Mouse (Mus musculus): ENCODE measurements around the gene Ift172.
A peak's percentile ranks its signal among the peaks of the same experiment; 100 is the strongest.

Gene Ift172

DNA sequence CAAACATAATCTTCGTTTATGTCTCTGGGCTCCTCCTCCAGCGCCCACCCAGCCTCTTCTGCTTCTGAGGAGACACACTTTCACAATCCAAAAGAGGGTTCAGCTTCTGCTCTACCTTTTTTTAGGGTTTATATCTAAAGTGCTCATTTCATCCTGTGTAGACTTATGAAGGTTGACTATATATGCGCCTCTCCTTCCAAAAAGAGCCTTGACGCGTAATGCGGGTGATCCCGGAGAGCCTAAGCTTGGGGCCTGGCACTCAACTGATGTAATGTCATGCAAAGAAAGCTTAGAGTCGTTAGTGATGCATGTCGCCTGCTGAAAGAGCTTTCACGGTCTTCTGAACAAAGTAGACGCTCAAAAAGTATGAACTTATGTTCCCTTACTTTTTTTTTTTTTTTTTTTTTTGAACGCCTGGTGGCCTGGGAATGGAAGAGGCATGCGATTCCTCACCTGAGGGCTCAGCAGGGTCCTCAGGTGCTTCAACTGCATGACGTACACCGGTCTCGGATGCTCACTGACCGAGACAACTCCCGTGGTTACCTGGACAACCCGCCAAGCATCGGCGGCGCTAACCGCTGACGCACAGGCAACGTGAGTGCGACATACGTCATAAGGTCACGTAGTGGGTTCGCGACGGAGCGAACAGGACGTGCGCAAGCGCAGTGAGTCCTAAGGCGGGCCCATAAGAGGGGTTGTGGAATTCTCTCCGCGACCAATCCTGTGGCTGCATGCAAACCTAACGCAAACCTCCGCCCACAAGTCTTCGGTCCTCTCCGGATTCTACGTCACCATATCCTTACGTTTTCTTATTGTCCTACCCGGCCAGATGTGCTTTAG lies at the start of gene Ift172:
Ift172 (minus strand) TSS at position 596 of the 840 bp plus-strand sequence.
- DNase-seq (ENCODE audit: low read depth, low spot score): peak; percentile 100

- DNase-seq (ENCODE audit: low read depth, low spot score): peak; percentile 76
Observed at GRCm38 (mm10) chr5:31328255-31328654, 37.3 kb upstream of the Ift172 start.

DNA sequence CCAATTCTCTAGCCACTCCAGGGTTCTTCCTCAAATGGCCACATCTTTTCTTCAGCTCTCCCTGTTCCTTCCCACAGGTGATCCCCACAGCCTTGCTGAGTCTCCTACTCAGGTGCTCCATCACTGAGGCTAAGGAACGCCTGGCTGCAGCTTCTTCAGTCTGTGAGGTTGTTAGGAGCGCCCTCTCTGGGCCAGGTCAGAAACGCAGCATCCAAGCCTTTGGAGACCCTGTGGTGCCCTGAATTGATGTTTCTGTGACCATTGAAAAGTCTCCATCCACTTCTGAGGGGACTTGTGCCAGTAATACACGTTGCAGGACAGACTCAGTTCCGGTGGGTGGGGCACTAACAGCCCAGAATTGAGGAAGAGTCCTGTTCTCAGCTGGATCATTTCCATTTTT lies 35.9 kb upstream of the Ift172 start:
- DNase-seq (ENCODE audit: low read depth, low spot score): peak; percentile 17

- DNase-seq (ENCODE audit: low read depth, low spot score): no peak
Observed at GRCm38 (mm10) chr5:31324085-31324484, 33.2 kb upstream of the Ift172 start.

GRCm38 (mm10) chr5:31322776-31323175 lies 31.9 kb upstream of the Ift172 start:
- DNase-seq (ENCODE audit: low read depth, low spot score): no peak

- DNase-seq (ENCODE audit: low read depth, low spot score): no peak
Observed at GRCm38 (mm10) chr5:31312806-31313205, 21.9 kb upstream of the Ift172 start.

- peak; percentile 80 for DNase-seq (ENCODE audit: low read depth, low spot score)
Observed at GRCm38 (mm10) chr5:31303093-31303492, 12.2 kb upstream of the Ift172 start.

- DNase-seq (ENCODE audit: low read depth, low spot score): no peak
Observed at GRCm38 (mm10) chr5:31301866-31302265, 10.9 kb upstream of the Ift172 start.

GRCm38 (mm10) chr5:31298486-31298885 lies 7.6 kb upstream of the Ift172 start:
- DNase-seq (ENCODE audit: low read depth, low spot score): no peak

GRCm38 (mm10) chr5:31297981-31298380 lies 7.1 kb upstream of the Ift172 start:
- DNase-seq (ENCODE audit: low read depth, low spot score): no peak

- no peak for DNase-seq (ENCODE audit: low read depth, low spot score)
Observed at GRCm38 (mm10) chr5:31297047-31297757, 6.3 kb upstream of the Ift172 start, which contains the start of gene Gckr. Gckr (plus strand) TSS chr5:31297443.

GRCm38 (mm10) chr5:31295606-31296141 lies 4.8 kb upstream of the Ift172 start, which contains the start of gene Fndc4:
Fndc4 (minus strand) TSS chr5:31296080.
- DNase-seq (ENCODE audit: low read depth, low spot score): peak; percentile 81

DNA sequence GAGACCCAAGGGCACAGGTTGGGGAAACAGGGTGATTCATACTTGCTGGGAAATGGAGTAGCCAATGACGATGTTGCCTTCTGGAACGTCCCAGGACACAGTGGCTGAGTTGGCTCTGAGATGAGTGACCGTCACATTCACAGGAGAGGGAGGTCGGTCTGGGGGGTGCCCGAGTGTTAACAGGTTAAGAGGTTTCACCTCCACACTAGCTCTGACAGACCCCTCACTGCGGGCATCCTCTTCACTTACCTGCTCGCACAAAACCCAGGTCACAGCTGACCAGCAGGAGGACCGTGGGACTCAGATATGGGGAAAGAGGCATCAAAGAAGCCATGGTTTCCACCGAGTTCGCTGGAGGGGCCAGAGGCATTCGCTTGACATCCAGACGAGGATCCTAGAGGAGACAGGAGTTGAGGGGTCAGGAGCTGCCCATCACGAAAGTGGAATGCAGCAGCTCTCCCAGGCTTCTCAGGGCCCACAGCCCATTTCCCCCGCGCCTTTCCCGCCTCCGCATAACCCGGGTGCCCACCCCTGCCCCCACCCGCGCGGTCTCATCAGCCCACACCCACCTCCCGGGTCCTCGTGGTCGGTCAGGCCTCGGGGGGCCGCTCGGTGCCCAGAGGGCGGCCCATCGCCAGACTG lies 4.2 kb upstream of the Ift172 start:
- no peak for DNase-seq (ENCODE audit: low read depth, low spot score)

- DNase-seq (ENCODE audit: low read depth, low spot score): no peak
Observed at GRCm38 (mm10) chr5:31291361-31291688, 409 bp upstream of the Ift172 start.

DNA sequence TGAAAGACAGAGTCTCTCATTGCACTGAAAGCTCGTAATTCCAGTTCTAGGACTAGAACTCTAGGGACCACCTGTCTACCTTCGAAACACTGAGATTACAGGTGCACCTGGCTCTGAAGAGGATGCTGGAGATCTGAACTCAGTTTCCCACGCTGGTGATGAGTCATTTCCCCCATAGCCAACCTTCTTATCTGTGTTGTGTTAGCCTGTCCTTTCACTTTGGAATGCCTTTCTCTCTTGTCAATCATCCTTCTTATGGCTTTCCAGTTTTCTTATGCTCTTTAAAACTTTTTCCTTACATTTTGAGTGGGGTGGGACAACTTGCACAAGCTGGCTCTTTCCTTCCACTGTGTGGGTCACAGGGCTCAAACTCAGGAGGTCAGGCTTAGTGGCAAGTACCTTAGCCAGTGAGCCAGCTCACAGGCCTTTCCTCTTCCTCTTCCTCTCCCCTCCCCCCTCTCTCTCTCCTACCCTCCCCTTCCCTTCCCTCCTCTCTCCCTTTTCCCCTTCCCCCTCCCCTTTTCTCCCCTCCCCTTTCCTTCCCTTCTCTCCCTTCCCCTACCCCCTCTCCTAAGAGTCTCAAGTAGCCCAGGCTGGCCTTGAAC lies 1.2 kb downstream of the Ift172 start:
- no peak for DNase-seq (ENCODE audit: low read depth, low spot score)

DNA sequence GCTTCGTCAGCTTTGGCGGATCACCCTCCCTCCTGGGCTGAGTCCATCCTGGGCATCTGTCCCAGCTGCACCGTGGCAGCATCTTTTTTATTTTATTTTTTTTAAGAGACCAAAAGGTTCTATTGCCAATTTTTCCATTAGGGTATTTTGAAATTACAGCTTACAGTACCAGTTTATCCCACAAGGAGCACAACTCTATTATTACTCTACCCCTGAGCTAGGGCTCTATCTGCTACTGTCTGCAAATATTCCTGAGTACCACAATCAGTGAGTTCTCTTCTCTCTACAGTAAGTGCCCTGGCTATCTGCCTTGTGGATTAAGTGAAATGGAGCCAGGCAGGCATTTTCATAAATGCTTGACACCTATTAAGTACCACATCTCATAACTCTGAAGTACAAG lies 2.3 kb downstream of the Ift172 start:
- DNase-seq (ENCODE audit: low read depth, low spot score): no peak

- no peak for DNase-seq (ENCODE audit: low read depth, low spot score)
Observed at GRCm38 (mm10) chr5:31288225-31288624, 2.7 kb downstream of the Ift172 start.

GRCm38 (mm10) chr5:31279245-31279988 lies 11.5 kb downstream of the Ift172 start:
- no peak for DNase-seq (ENCODE audit: low read depth, low spot score)

DNA sequence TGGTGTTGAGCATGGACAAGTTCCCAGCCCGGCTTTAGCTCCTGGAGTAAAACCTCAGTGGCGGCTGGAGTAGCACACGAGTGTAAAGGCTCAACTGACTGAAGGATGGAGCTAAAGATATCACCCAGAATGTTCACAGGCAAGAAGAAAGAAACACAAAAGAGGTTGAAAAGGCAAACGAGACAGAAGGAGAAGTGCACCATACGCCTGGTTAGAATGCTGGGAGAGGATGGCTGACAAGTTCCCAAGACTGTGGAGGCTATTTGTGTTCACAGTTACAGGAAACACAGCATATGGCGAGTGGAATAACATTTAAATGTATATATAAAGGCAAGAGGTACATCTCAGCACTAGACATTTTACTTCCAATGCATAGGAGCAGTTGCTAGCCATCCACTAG lies 17.9 kb downstream of the Ift172 start:
- peak; percentile 67 for DNase-seq (ENCODE audit: low read depth, low spot score)

- DNase-seq (ENCODE audit: low read depth, low spot score): no peak
Observed at GRCm38 (mm10) chr5:31267686-31268085, 23.2 kb downstream of the Ift172 start.

DNA sequence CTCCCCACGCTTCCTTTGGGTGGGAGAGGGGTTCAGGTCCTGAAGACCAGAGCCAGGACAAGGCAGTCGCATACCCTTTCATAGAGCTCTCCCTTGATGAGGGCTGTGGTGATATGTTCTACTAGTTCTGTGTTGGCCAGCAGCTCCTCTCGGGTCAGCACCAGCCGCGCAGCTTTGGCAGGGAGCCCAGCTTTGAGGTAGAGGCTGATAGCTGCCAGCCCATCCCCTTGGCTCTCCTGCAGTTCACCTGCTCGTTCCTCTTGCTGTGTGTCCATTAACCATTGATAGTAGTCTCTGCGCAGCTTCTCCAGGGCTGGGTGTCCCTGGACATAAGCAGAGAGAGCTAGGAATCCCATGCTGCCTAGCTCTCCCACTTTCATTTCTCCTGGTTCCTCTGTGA lies 24.8 kb downstream of the Ift172 start:
- DNase-seq (ENCODE audit: low read depth, low spot score): no peak
